10 mouse cellular contexts compared by ENCODE assay signal in genomic region chr9:21792644-21793043, GRCm38 (mm10). TPM values are rescaled to one million over a fixed set of nuclear protein-coding genes. Genes with fewer than 3 reads are reported as not detected.
DNase-seq lines count a peak whose midpoint lies in the region; ATAC-seq and TF ChIP-seq lines count a peak whose summit lies in the region.
"Had no signal": no experiment of that assay in that cellular context is flagged by ENCODE, and none has a peak within 500 bp of the region (broad histone marks: within the 10 kb centered on the region; RNA-seq: fewer than 3 reads in every experiment).

No protein-coding gene starts in this region.

- peak; percentile 38 for DNase-seq in kidney, adult 11 months
- DNase-seq in kidney, adult 8-10 months = no peak
- DNase-seq in cerebellum, postnatal 10 days = peak; percentile 86 to 88
- peak; percentile 31 for DNase-seq in heart, adult 8-10 months (ENCODE audit: low spot score)
- peak; percentile 36 to 68 for DNase-seq in kidney, postnatal 25 days
- peak; percentile 81 for DNase-seq in lung, embryonic 14.5 days
- peak; percentile 52 for DNase-seq in right cerebral cortex, postnatal 25 days
- no peak for DNase-seq in embryo, embryonic 10 days (ENCODE audit: low spot score)

- ATAC-seq in lung, embryonic 14.5 days (ENCODE audit: insufficient read depth) = peak; percentile 45

- WGBS in lung, embryonic 14.5 days = 32% methylated on average over 8 of the region's 8 CpGs

- H3K27ac ChIP-seq in lung, embryonic 14.5 days (ENCODE audit: low read depth) = peak overlapping the region; percentile 63

- no peaks in the 10 kb centered on the region for H3K9me3 ChIP-seq in lung, embryonic 14.5 days (ENCODE audit: low read depth, low read length)
- H3K9me3 ChIP-seq: G1E had no signal

- H3K27me3 ChIP-seq in lung, embryonic 14.5 days (ENCODE audit: insufficient read depth, low read length) = no peaks in the 10 kb centered on the region

- peak overlapping the region; percentile 41 for H3K4me2 ChIP-seq in lung, embryonic 14.5 days

- H3K9ac ChIP-seq in lung, embryonic 14.5 days = no peak overlapping the region

- peaks cover 25% of the 10 kb centered on the region for H3K4me1 ChIP-seq in lung, embryonic 14.5 days (ENCODE audit: insufficient read depth)

- peak overlapping the region; percentile 10; the same call in 1 of the 2 replicates for H3K4me3 ChIP-seq in lung, embryonic 14.5 days (ENCODE audit: low read depth, low read length)

- TF ChIP-seq CTCF in lung, embryonic 14.5 days (IDR thresholded peaks at IDR 0.05; ENCODE audit: low read depth) = no peak

- peaks cover 76% of the 10 kb centered on the region for H3K36me3 ChIP-seq in lung, embryonic 14.5 days (ENCODE audit: insufficient read depth)
- H3K36me3 ChIP-seq: G1E had no signal

RNA-seq across cellular contexts. Expression of gene Kank2, which starts 5.9 kb away (rescaled TPM):
- total RNA-seq in heart, adult 8-10 months (2022) = 10 to 100 TPM; 64.2 to 67.2 (median 65.6) TPM
- 16.4 TPM in 2 replicates for polyA plus RNA-seq in lung, embryonic 14.5 days (2014; fragmentation: Nextera tagmentation; extraction: Ambion mirVana)
- polyA plus RNA-seq: G1E had no signal

RNA-seq across cellular contexts. Expression of gene Spc24, which starts 32.5 kb away (rescaled TPM):
- 1 to 10 TPM; 5.6 to 8.6 (median 7.7) TPM for total RNA-seq in heart, adult 8-10 months (2022)
- 159 and 173 TPM in 2 replicates for polyA plus RNA-seq in lung, embryonic 14.5 days (2014; fragmentation: Nextera tagmentation; extraction: Ambion mirVana)

RNA-seq across cellular contexts. Expression of gene Angptl8, which starts 42.7 kb away (rescaled TPM):
- total RNA-seq in heart, adult 8-10 months (2022) = under 1 TPM in 1 of 4 experiments, not detected in 3; 0.38 TPM
- polyA plus RNA-seq in lung, embryonic 14.5 days (2014; fragmentation: Nextera tagmentation; extraction: Ambion mirVana) = 1.3 and 1.9 TPM in 2 replicates
- total RNA-seq: G1E; heart, postnatal 36 days had no signal
- polyA plus RNA-seq: G1E had no signal

RNA-seq across cellular contexts. Expression of gene Dock6, which starts 59.8 kb away (rescaled TPM):
- total RNA-seq in heart, adult 8-10 months (2022) = 10 to 100 TPM; 27.3 to 35.7 (median 30.7) TPM
- 52.3 and 60.9 TPM in 2 replicates for polyA plus RNA-seq in lung, embryonic 14.5 days (2014; fragmentation: Nextera tagmentation; extraction: Ambion mirVana)

Comparison
In these comparisons a context has a peak if more than half of its experiments do, and no peak if none do; other contexts are left out.
1. DNase-seq: peak in kidney, adult 11 months (single experiment), cerebellum, postnatal 10 days (2 of 2), heart, adult 8-10 months (single experiment), kidney, postnatal 25 days (2 of 2), lung, embryonic 14.5 days (single experiment) and right cerebral cortex, postnatal 25 days (single experiment); none in kidney, adult 8-10 months (0 of 2) and embryo, embryonic 10 days (single experiment).